Mouse (Mus musculus) embryo, embryonic 10 days (tissue): ENCODE data around the gene Mylk3.

Source experiments
- DNase-seq: peaks from one replicate; pipeline ENCODE4 v3.0.0-alpha.2; 2015; ENCODE audit warnings: low spot score

The Mylk3 gene

GRCm38 (mm10) chr8:85386205-85386604 lies at the start of gene Mylk3:
Gene Mylk3, minus strand, starts transcription at chr8:85386345.
- DNase-seq, result no peak

GRCm38 (mm10) chr8:85435736-85436135 lies 49.6 kb upstream of the Mylk3 start:
- DNase-seq, result peak; percentile 45

GRCm38 (mm10) chr8:85434817-85435216 lies 48.7 kb upstream of the Mylk3 start:
- DNase-seq, result no peak

- no peak for DNase-seq
These were observed 46.9 kb upstream of the Mylk3 start for GRCm38 (mm10) chr8:85433017-85433393.

- peak; percentile 98 for DNase-seq
These were observed 46.2 kb upstream of the Mylk3 start, which contains the start of gene 4921524J17Rik for GRCm38 (mm10) chr8:85432168-85433016. Gene 4921524J17Rik, minus strand, starts transcription at chr8:85432833.

GRCm38 (mm10) chr8:85431281-85432167 lies 45.4 kb upstream of the Mylk3 start:
- DNase-seq, result peak; percentile 53

- peak; percentile 23 for DNase-seq
These were observed 44.7 kb upstream of the Mylk3 start for GRCm38 (mm10) chr8:85430801-85431200.

- DNase-seq, result peak; percentile 71
These were observed 43.1 kb upstream of the Mylk3 start for GRCm38 (mm10) chr8:85429219-85429618.

GRCm38 (mm10) chr8:85427026-85427425 lies 40.9 kb upstream of the Mylk3 start:
- DNase-seq, result no peak

- no peak for DNase-seq
These were observed 35.2 kb upstream of the Mylk3 start for GRCm38 (mm10) chr8:85421329-85421728.

- DNase-seq, result no peak
These were observed 22.4 kb upstream of the Mylk3 start for GRCm38 (mm10) chr8:85408526-85408925.

- DNase-seq, result peak; percentile 52
These were observed 21.9 kb upstream of the Mylk3 start for GRCm38 (mm10) chr8:85408053-85408505.

GRCm38 (mm10) chr8:85405961-85406360 lies 19.8 kb upstream of the Mylk3 start:
- DNase-seq, result no peak

- peak; percentile 57 for DNase-seq
These were observed 19.3 kb upstream of the Mylk3 start for GRCm38 (mm10) chr8:85405418-85405817.

- no peak for DNase-seq
These were observed 12.4 kb upstream of the Mylk3 start for GRCm38 (mm10) chr8:85398548-85398947.

- DNase-seq, result peak; percentile 69
These were observed 11.4 kb upstream of the Mylk3 start for GRCm38 (mm10) chr8:85397508-85397907.

GRCm38 (mm10) chr8:85396432-85397079 lies 10.4 kb upstream of the Mylk3 start:
- DNase-seq, result no peak

- DNase-seq, result no peak
These were observed 9.7 kb upstream of the Mylk3 start for GRCm38 (mm10) chr8:85395681-85396431.

GRCm38 (mm10) chr8:85395017-85395416 lies 8.9 kb upstream of the Mylk3 start:
- no peak for DNase-seq

- DNase-seq, result no peak
These were observed 7.1 kb upstream of the Mylk3 start for GRCm38 (mm10) chr8:85393199-85393598.

- no peak for DNase-seq
These were observed 5.3 kb upstream of the Mylk3 start for GRCm38 (mm10) chr8:85391438-85391837.
